Comparison of ENCODE assay signal across 11 mouse cellular contexts in genomic region chr9:99874735-99875617, GRCm38 (mm10). TPM values are rescaled to one million over a fixed set of nuclear protein-coding genes. Genes with fewer than 3 reads are reported as not detected.
DNase-seq lines count a peak whose midpoint lies in the region; ATAC-seq lines count a peak whose summit lies in the region.
"Had no signal": no experiment of that assay in that cellular context is flagged by ENCODE, and none has a peak within 500 bp of the region (broad histone marks: within the 10 kb centered on the region; RNA-seq: fewer than 3 reads in every experiment).

No protein-coding gene starts in this region.

- H3K27me3 ChIP-seq in kidney, embryonic 15.5 days = peaks cover 100% of the 10 kb centered on the region
- peaks cover 53% of the 10 kb centered on the region for H3K27me3 ChIP-seq in hindbrain, embryonic 16.5 days (replicated peaks; ENCODE audit: control insufficient read depth, insufficient read depth, low read length)
- peaks cover 97% of the 10 kb centered on the region for H3K27me3 ChIP-seq in neural tube, embryonic 12.5 days (replicated peaks)

- no peak for DNase-seq in kidney, postnatal 36 days
- peak; percentile 33 for DNase-seq in embryo, embryonic 11 days
- no peak for DNase-seq in thymus, postnatal 4 days
- DNase-seq in left cerebral cortex, adult 11 months (ENCODE audit: low spot score) = no peak
- no peak for DNase-seq in urinary bladder, postnatal 4 days (ENCODE audit: low spot score in 2 of 2)
- DNase-seq: gastrocnemius, postnatal 10 days; lung, postnatal 14 days; right cerebral cortex, adult 18-20 months had no signal

- peak overlapping the region; percentile 23 for H3K4me3 ChIP-seq in kidney, embryonic 15.5 days (replicated peaks)
- H3K4me3 ChIP-seq in hindbrain, embryonic 16.5 days (ENCODE audit: low read length) = peak overlapping the region; percentile 29
- 0 out of 2 replicates have a peak overlapping the region, but pooled peaks have one; percentile 5 for H3K4me3 ChIP-seq in neural tube, embryonic 12.5 days

- 1% methylated on average over 52 of the region's 52 CpGs for WGBS in kidney, embryonic 15.5 days
- 1% methylated on average over 51 of the region's 52 CpGs for WGBS in hindbrain, embryonic 16.5 days
- 1% methylated on average over 52 of the region's 52 CpGs for WGBS in neural tube, embryonic 12.5 days

- H3K9ac ChIP-seq in kidney, embryonic 15.5 days = no peak overlapping the region
- H3K9ac ChIP-seq in hindbrain, embryonic 16.5 days (ENCODE audit: low read depth, low read length) = no peak overlapping the region
- no peak overlapping the region for H3K9ac ChIP-seq in neural tube, embryonic 12.5 days

- peaks cover 36% of the 10 kb centered on the region for H3K4me1 ChIP-seq in kidney, embryonic 15.5 days
- peaks cover 25% of the 10 kb centered on the region for H3K4me1 ChIP-seq in hindbrain, embryonic 16.5 days (ENCODE audit: control insufficient read depth, insufficient read depth, low read depth, low read length)
- peaks cover 37% of the 10 kb centered on the region for H3K4me1 ChIP-seq in neural tube, embryonic 12.5 days

- no peak; the same call in 1 of the 2 replicates for ATAC-seq in kidney, embryonic 15.5 days (replicated peaks; ENCODE audit: low FRiP score)
- ATAC-seq in hindbrain, embryonic 16.5 days = no peak; the same call in 1 of the 2 replicates
- ATAC-seq in neural tube, embryonic 12.5 days (ENCODE audit: low FRiP score, low read depth) = no peak

- no peak overlapping the region for H3K27ac ChIP-seq in kidney, embryonic 15.5 days
- no peak overlapping the region for H3K27ac ChIP-seq in hindbrain, embryonic 16.5 days (ENCODE audit: low read depth, low read length)
- H3K27ac ChIP-seq in neural tube, embryonic 12.5 days = no peak overlapping the region

- H3K36me3 ChIP-seq in kidney, embryonic 15.5 days = no peaks in the 10 kb centered on the region
- H3K36me3 ChIP-seq in hindbrain, embryonic 16.5 days (ENCODE audit: control insufficient read depth, insufficient read depth, low read length) = no peaks in the 10 kb centered on the region
- no peaks in the 10 kb centered on the region for H3K36me3 ChIP-seq in neural tube, embryonic 12.5 days

- H3K4me2 ChIP-seq in kidney, embryonic 15.5 days = peak overlapping the region; percentile 53
- H3K4me2 ChIP-seq in hindbrain, embryonic 16.5 days (ENCODE audit: low read length) = no peak overlapping the region
- peak overlapping the region; percentile 32 for H3K4me2 ChIP-seq in neural tube, embryonic 12.5 days (replicated peaks)

- no peaks in the 10 kb centered on the region for H3K9me3 ChIP-seq in kidney, embryonic 15.5 days (replicated peaks)
- H3K9me3 ChIP-seq in hindbrain, embryonic 16.5 days (ENCODE audit: control insufficient read depth, low read length) = no peaks in the 10 kb centered on the region
- no peaks in the 10 kb centered on the region for H3K9me3 ChIP-seq in neural tube, embryonic 12.5 days

RNA-seq across cellular contexts. Expression of gene Sox14, which starts 1.0 kb away (rescaled TPM):
- not detected in 2 replicates for polyA plus RNA-seq in kidney, embryonic 15.5 days (2015; fragmentation: Nextera tagmentation; extraction: Ambion mirVana)
- 10.0 and 12.6 TPM in 2 replicates for polyA plus RNA-seq in hindbrain, embryonic 16.5 days (2015; fragmentation: Nextera tagmentation; extraction: Ambion mirVana)
- polyA plus RNA-seq in neural tube, embryonic 12.5 days (2016; fragmentation: Nextera tagmentation; extraction: Ambion mirVana) = 7.4 and 8.2 TPM in 2 replicates
